Mouse (Mus musculus): ENCODE data around the gene Emc9. TPM values are rescaled to one million over a fixed set of nuclear protein-coding genes. Genes with fewer than 3 reads are reported as not detected.

Emc9 gene
- polyA plus RNA-seq (2015; fragmentation: Nextera tagmentation; extraction: Ambion mirVana): 29.3 and 32.9 TPM in 2 replicates

DNA sequence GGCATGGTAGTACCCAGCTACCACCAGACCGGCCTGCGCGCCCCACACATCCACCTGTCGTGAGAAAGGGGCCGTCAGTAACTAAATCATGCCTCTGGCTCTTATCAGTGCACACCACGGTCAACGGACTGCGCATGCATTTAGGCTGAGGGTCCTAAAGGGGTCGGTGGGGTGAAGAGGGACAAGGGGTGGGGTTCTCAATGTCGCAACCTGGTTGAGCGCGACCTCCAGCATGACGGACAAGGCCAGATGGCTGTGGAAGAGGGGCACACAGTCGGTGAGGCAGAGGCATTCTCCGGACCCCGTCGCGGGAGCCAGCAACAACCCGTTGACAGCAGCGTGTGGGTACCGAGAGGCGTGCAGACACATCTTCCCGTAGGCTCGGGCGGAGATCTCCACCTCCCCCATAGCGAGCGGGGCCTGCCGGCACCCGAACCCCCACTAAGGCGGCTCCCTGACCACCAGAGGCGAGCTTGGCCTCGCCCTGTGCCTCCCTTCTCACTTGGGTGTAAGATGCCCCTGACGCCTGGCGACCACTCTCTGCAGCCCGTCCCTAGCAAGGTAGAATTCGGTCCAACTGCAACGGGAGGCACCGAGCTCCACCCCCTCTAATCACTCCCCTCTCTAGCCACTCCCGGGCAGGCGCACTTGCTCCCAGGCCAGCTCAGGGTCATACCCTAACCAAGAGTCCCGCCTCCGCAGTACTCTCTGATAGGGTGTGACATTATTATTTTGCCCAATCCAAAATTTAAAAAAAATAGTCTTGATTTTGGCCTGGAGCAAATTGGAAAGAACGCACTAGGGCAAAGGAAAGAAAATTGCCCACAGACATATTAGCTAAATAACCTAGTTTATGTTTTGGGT is at the start of gene Emc9:
TSS of gene Emc9 (minus strand) at position 601 of the 864 bp plus-strand sequence.
- Histone ChIP-seq H3K4me3 (peak within 1 kb of the TSS; percentile 46), H3K9ac (peak within 1 kb of the TSS; percentile 49), H3K4me2 (peak within 1 kb of the TSS; percentile 66), H3K27ac (peak within 1 kb of the TSS; percentile 47), H3K4me1 (peaks cover 14% of the 10 kb centered on the region), H3K27me3 (replicated peaks) (no peaks in the 10 kb centered on the region), H3K36me3 (replicated peaks) (peaks cover 12% of the 10 kb centered on the region; the same call in 1 of the 2 replicates), H3K9me3 (no peaks in the 10 kb centered on the region)
- peak; percentile 73 for ATAC-seq (replicated peaks)
- 3% methylated on average over 43 of the region's 43 CpGs for WGBS

- no peak for ATAC-seq (replicated peaks)
- no peak overlapping the region for H3K4me2 ChIP-seq
- H3K36me3 ChIP-seq (replicated peaks): peaks cover 83% of the 10 kb centered on the region
- H3K4me3 ChIP-seq: no peak overlapping the region
- no peaks in the 10 kb centered on the region for H3K9me3 ChIP-seq
- 62% methylated on average over 5 of the region's 5 CpGs for WGBS
- no peak overlapping the region for H3K27ac ChIP-seq
- peaks cover 5% of the 10 kb centered on the region; the same call in 1 of the 2 replicates for H3K4me1 ChIP-seq
- H3K27me3 ChIP-seq (replicated peaks): no peaks in the 10 kb centered on the region
- no peak overlapping the region for H3K9ac ChIP-seq
Measured at GRCm38 (mm10) chr14:55629312-55629711, 44.2 kb upstream of the Emc9 start.

DNA sequence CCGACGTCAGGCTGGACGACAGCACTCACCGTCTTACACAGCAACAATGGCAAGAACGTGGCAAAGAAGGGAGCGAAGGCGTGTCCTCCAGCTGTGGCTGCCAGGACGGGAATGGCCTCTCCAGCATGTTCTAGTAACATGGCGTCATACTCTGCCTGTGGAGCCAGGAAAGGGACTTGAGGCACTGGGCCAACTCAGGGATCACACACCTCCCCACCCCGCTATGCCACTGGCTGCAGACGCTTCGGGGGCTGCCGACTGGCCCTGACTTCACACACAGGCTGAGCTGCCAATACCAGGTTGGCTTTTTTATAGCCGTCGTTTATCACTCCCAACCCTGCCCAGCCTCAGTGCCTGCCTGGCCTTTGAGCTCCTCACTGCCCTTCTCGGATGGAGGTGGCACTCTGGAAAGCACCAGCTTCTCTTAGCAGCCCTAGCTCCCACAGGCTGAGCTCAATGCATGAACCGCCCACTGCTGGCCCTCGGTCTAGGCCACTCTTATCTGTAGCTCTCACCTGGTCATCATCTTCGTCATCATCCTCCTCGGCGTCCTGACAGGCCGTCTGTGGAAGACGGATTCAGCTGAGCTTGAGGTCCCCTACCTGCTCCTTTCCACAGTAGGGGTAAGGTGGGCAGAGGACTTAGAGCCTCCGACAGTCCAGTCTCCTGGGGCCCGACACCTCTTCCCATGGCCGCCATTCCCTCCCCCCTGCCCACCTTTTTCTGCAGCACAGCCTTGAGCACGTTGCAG is 43.1 kb upstream of the Emc9 start:
- Histone ChIP-seq H3K27ac (no peak overlapping the region), H3K9me3 (no peaks in the 10 kb centered on the region), H3K4me1 (no peaks in the 10 kb centered on the region), H3K4me3 (no peak overlapping the region), H3K36me3 (replicated peaks) (peaks cover 78% of the 10 kb centered on the region), H3K9ac (no peak overlapping the region), H3K27me3 (replicated peaks) (no peaks in the 10 kb centered on the region), H3K4me2 (no peak overlapping the region)
- WGBS: 95% methylated on average over 27 of the region's 27 CpGs
- ATAC-seq (replicated peaks): no peak

DNA sequence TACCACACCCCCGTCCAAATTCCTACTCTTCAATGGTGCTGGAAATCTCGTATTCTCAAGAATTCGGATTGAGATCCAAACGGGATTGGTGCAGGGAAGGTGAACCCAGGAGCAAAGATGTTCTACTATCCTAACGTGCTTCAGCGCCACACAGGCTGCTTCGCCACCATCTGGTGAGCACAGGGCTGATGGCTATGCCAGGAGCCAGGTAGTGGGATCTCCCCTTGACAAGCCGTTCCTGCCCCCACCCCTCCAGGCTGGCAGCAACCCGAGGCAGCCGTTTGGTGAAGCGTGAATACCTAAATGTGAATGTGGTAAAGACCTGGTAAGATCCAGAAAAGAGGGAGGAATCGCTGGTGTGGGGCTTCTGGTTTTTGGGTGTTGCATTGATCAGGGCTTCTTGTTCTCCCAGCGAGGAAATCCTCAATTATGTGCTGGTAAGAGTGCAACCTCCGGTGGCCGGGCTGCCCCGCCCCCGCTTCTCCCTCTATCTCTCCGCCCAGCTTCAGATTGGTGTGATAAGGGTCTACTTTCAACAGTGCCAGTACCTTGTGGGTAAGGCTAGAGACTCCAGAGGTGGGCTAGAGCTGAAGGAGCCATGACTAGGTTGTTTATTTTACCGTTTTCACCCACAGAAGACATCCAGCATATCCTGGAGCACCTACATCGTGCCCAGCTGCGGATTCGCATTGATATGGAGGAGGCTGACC is 33.5 kb upstream of the Emc9 start:
- no peak overlapping the region for H3K9ac ChIP-seq

DNA sequence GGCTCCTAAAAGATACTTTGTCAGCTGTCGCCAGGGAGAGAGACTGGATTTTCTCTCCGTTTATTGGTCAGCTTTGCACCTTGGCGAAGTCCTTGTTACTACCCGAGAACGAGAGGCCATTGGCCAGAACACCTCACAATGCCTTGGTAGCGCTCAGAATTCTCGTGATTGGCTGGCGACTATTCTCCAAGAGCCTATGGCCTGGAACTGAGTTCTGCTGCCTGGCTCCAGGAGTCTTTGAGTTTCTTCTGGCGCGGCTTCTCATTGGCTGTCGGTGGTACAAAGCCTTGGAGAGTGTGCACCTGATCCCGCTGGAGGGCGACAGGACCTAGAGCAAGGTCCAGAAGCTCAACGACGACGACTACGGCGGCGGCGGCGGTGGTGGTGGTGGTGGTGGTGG is 32.7 kb upstream of the Emc9 start, which contains the start of gene Rec8:
TSS of gene Rec8 (plus strand) at position 216 of the 400 bp plus-strand sequence.
- H3K36me3 ChIP-seq (replicated peaks): no peaks in the 10 kb centered on the region
- H3K9me3 ChIP-seq: no peaks in the 10 kb centered on the region
- WGBS: 21% methylated on average over 21 of the region's 21 CpGs
- H3K27ac ChIP-seq: no peak within 1 kb of the TSS
- no peaks in the 10 kb centered on the region for H3K4me1 ChIP-seq
- no peak within 1 kb of the TSS for H3K9ac ChIP-seq
- peak within 1 kb of the TSS; percentile 24 for H3K4me3 ChIP-seq
- H3K27me3 ChIP-seq (replicated peaks): no peaks in the 10 kb centered on the region
- H3K4me2 ChIP-seq: peak within 1 kb of the TSS; percentile 31
- ATAC-seq (replicated peaks): peak; percentile 77

More for the DNA sequence above, 33.5 kb upstream of the Emc9 start:
- H3K27ac ChIP-seq: no peak overlapping the region
- H3K4me3 ChIP-seq: peak overlapping the region; percentile 24
- peak overlapping the region; percentile 31 for H3K4me2 ChIP-seq
- ATAC-seq (replicated peaks): no peak
- 58% methylated on average over 22 of the region's 22 CpGs for WGBS
- H3K27me3 ChIP-seq (replicated peaks): no peaks in the 10 kb centered on the region
- no peaks in the 10 kb centered on the region for H3K4me1 ChIP-seq
- no peaks in the 10 kb centered on the region for H3K9me3 ChIP-seq
- H3K36me3 ChIP-seq (replicated peaks): no peaks in the 10 kb centered on the region

DNA sequence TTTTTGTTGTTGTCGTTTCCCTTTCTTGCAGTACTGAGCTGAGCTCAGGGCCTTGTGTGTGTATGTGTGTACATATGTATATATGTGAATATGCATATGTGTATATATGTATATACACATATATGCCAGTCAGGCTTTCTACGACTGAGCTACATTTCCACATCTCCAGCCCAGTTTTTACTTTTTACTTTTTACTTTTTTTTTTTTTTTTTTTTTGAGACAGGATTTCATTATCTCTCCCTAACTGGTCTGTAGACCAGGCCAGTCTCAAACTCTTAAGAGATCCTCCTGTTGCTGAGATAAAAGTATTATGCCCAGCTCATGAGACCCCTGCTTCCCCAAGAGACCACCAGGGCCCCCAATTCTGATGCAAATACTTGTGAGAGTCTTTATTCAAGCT is 31.7 kb upstream of the Emc9 start:
- Histone ChIP-seq H3K27me3 (replicated peaks) (no peaks in the 10 kb centered on the region), H3K4me1 (no peaks in the 10 kb centered on the region), H3K9me3 (no peaks in the 10 kb centered on the region), H3K36me3 (replicated peaks) (no peaks in the 10 kb centered on the region), H3K4me2 (no peak overlapping the region), H3K27ac (no peak overlapping the region), H3K4me3 (no peak overlapping the region), H3K9ac (no peak overlapping the region)
- no peak for ATAC-seq (replicated peaks)
- whole genome bisulfite sequencing: 94% methylated on average over 2 of the region's 2 CpGs

GRCm38 (mm10) chr14:55615876-55616275 is 30.8 kb upstream of the Emc9 start:
- H3K4me1 ChIP-seq: no peaks in the 10 kb centered on the region
- H3K9me3 ChIP-seq: no peaks in the 10 kb centered on the region
- WGBS: 60% methylated on average over 2 of the region's 2 CpGs
- no peak overlapping the region for H3K27ac ChIP-seq
- no peak overlapping the region for H3K9ac ChIP-seq
- no peaks in the 10 kb centered on the region for H3K27me3 ChIP-seq (replicated peaks)
- no peak overlapping the region for H3K4me2 ChIP-seq
- no peaks in the 10 kb centered on the region for H3K36me3 ChIP-seq (replicated peaks)
- no peak for ATAC-seq (replicated peaks)
- no peak overlapping the region for H3K4me3 ChIP-seq

DNA sequence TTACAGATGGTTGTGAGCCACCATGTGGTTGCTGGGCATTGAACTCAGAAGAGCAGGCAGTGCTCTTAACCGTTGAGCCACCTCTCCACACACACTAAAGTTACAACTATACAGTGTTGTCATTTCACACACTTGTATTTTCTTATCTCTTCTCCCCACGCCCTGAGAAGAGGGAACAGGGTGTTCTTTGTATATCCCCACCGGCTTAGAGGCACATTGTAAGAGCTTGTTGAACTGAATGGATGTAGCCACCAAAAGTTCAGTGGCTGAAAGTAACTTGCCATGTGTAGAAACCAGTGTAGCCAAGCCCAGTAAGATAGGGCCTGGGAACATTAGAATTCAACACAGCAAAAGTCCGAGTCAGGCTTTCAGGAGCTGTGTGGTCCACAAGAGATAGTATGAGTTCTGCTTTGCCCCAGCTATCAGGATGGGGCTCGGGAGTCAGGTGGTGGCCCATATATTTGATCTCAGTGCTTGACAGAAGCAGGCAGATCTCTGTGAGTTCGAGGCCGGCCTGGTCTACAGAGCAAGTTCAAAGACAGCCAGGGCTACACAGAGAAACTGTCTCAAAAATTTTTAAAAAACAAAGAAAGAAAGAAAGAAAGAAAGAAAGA is 29.6 kb upstream of the Emc9 start:
- WGBS: 81% methylated on average over 7 of the region's 7 CpGs
- H3K4me2 ChIP-seq: no peak overlapping the region

DNA sequence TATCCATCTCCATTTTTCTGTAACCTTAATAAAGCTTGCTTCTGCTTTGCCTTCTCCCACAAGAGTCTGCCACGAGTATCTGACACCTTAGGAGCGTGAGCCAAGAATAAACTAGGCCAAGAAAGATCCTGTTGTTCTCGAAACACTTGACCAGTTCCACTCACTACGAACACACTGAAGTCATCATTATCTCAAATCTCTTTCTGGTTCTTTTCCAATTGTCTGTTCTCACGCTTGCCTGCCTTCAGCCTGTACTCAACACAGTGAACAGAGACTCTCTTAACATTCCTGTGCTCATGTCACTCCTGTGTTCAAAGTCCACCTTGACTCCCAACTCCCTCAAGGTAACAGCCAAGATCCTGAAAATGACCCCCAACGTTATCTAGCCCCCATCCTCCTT is 28.2 kb upstream of the Emc9 start:
- no peak overlapping the region for H3K4me3 ChIP-seq
- no peak overlapping the region for H3K4me2 ChIP-seq
- H3K36me3 ChIP-seq (replicated peaks): peaks cover 13% of the 10 kb centered on the region
- WGBS: 63% methylated on average over 6 of the region's 6 CpGs
- no peaks in the 10 kb centered on the region for H3K4me1 ChIP-seq
- H3K9me3 ChIP-seq: no peaks in the 10 kb centered on the region
- no peak overlapping the region for H3K9ac ChIP-seq
- H3K27ac ChIP-seq: no peak overlapping the region
- no peaks in the 10 kb centered on the region for H3K27me3 ChIP-seq (replicated peaks)
- no peak for ATAC-seq (replicated peaks)

More for the DNA sequence above, 29.6 kb upstream of the Emc9 start:
- ATAC-seq (replicated peaks): no peak
- Histone ChIP-seq H3K27me3 (replicated peaks) (no peaks in the 10 kb centered on the region), H3K27ac (no peak overlapping the region), H3K4me1 (no peaks in the 10 kb centered on the region), H3K36me3 (replicated peaks) (peaks cover 3% of the 10 kb centered on the region; the same call in 1 of the 2 replicates), H3K4me3 (no peak overlapping the region), H3K9ac (no peak overlapping the region), H3K9me3 (no peaks in the 10 kb centered on the region)

DNA sequence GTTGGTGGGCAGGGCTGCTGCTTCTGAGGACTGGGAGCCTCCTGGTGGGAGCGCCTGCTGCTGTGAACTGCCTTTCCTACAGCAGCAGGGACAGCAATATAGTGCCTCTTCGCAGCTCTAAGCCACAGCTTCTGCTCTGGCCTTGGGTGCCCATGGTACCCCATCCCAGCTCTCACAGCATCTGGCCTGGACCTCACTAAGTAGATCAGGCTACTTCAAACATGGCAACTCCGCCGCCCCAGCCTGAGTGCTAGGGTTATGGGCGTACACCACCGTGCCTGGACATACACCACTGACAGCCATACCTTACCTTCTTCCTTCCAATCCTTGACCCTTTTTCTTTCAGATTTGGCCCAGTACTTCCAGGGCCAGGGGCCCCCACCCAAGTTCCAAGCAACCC is 23.2 kb upstream of the Emc9 start:
- H3K4me2 ChIP-seq: no peak overlapping the region
- no peak for ATAC-seq (replicated peaks)
- H3K4me1 ChIP-seq: peaks cover 8% of the 10 kb centered on the region
- 98% methylated on average over 6 of the region's 6 CpGs for WGBS
- no peak overlapping the region for H3K27ac ChIP-seq
- no peak overlapping the region for H3K4me3 ChIP-seq
- H3K9me3 ChIP-seq: no peaks in the 10 kb centered on the region
- H3K36me3 ChIP-seq (replicated peaks): peaks cover 32% of the 10 kb centered on the region
- H3K9ac ChIP-seq: no peak overlapping the region
- H3K27me3 ChIP-seq (replicated peaks): no peaks in the 10 kb centered on the region

- Histone ChIP-seq H3K9ac (no peak overlapping the region), H3K27me3 (replicated peaks) (no peaks in the 10 kb centered on the region), H3K9me3 (no peaks in the 10 kb centered on the region), H3K4me1 (peaks cover 8% of the 10 kb centered on the region), H3K36me3 (replicated peaks) (peaks cover 49% of the 10 kb centered on the region), H3K4me3 (no peak overlapping the region), H3K4me2 (no peak overlapping the region), H3K27ac (no peak overlapping the region)
- ATAC-seq (replicated peaks): no peak
- 94% methylated on average over 16 of the region's 16 CpGs for WGBS
Measured at GRCm38 (mm10) chr14:55605743-55606459, 20.8 kb upstream of the Emc9 start.
